Mouse (Mus musculus): ENCODE results near the gene Rapgef1.

GRCm38 (mm10) chr2:29624739-29625138 is 5.2 kb downstream of the Rapgef1 start:
- TF ChIP-seq CTCF (IDR thresholded peaks at IDR 0.05; ENCODE audit: control insufficient read depth, insufficient read depth, insufficient replicate concordance, low read depth, low read length) (no peak), POLR2A (IDR thresholded peaks at IDR 0.05; ENCODE audit: control insufficient read depth, low read depth, low read length) (no peak)
